Mouse (Mus musculus) kidney, postnatal 0 days (tissue): Measurements from ENCODE around the gene Fbrsl1. TPM values are rescaled to one million over a fixed set of nuclear protein-coding genes. Genes with fewer than 3 reads are reported as not detected.
A peak's percentile ranks its signal among the peaks of the same experiment; 100 is the strongest.
"Not testable (repeated sequence)": the region's sequence is repeated elsewhere in the genome, so short reads cannot be mapped to it uniquely, and the experiment has no call there.

Experiments
- ATAC-seq: fragments of 200-750 bp; cut with Nextera tagmentation; replicated peaks from 2 replicates; pipeline ENCODE4 v1.8.0; 2017; ENCODE audit warnings: low read depth, moderate number of reproducible peaks, moderate TSS enrichment, moderate library complexity; ENCODE audit not compliant: low FRiP score
- DNase-seq: peaks from one replicate; pipeline ENCODE4 v3.0.0-alpha.2; 2016; ENCODE audit warnings: low spot score
- H3K27ac ChIP-seq: fragments of 300-500 bp; sonication (generic); 2 replicates; pipeline ENCODE4 v1.5.1; 2014; ENCODE audit warnings: mild to moderate bottlenecking
- H3K27me3 ChIP-seq: fragments of 300-500 bp; sonication (generic); 2 replicates; pipeline ENCODE4 v1.6.1; 2014; ENCODE audit warnings: low read length, mixed read lengths; ENCODE audit not compliant: insufficient read depth
- H3K36me3 ChIP-seq: fragments of 300-500 bp; sonication (generic); 2 replicates; pipeline ENCODE4 v1.6.1; 2014; ENCODE audit warnings: low read length, mixed read lengths; ENCODE audit not compliant: insufficient read depth
- H3K4me1 ChIP-seq: fragments of 300-500 bp; sonication (generic); replicated peaks from 2 replicates; pipeline ENCODE4 v1.6.1; 2014; ENCODE audit warnings: antibody characterized with exemption, low read length, mixed read lengths; ENCODE audit not compliant: insufficient read depth
- H3K4me2 ChIP-seq: fragments of 300-500 bp; sonication (generic); 2 replicates; pipeline ENCODE4 v1.6.1; 2014; ENCODE audit warnings: mild to moderate bottlenecking, low read length, moderate library complexity, mixed read lengths
- H3K4me3 ChIP-seq: fragments of 300-500 bp; sonication (generic); replicated peaks from 2 replicates; pipeline ENCODE4 v1.5.1; 2014; ENCODE audit warnings: low read depth, low read length
- H3K9ac ChIP-seq: fragments of 300-500 bp; sonication (generic); 2 replicates; pipeline ENCODE4 v1.6.1; 2014; ENCODE audit warnings: low read depth, low read length
- H3K9me3 ChIP-seq: fragments of 300-500 bp; sonication (generic); replicated peaks from 2 replicates; pipeline ENCODE4 v1.6.1; 2016; ENCODE audit warnings: low read length, inconsistent platforms, mixed read lengths
- CTCF ChIP-seq: IDR thresholded peaks from 2 replicates; pipeline ENCODE4 v1.5.1; 2016; ENCODE audit warnings: antibody characterized with exemption, low read depth, mild to moderate bottlenecking, moderate library complexity
- WGBS: fragments of 180-500 bp; shearing (Covaris S2); extraction: QIAGEN DNeasy Blood & Tissue Kit; methylation state at CpG from one replicate; pipeline ENCODE4 v1.1.7; 2014; 5-methylcytosine and 5-hydroxymethylcytosine counted together
- polyA plus RNA-seq: library from polyadenylated mRNA; unstranded; fragments of >200 nt; fragmentation: Nextera tagmentation; extraction: Ambion mirVana; gene quantifications from 2 replicates; pipeline ENCODE4 v1.2.1, GENCODE M21; 2015

Fbrsl1 gene
- polyA plus RNA-seq, 1 experiment from 2014 or later, result 14.0 TPM

GRCm38 (mm10) chr5:110442966-110443590, 5.2 kb downstream of the Fbrsl1 start:
- Histone ChIP-seq H3K27ac (no peak overlapping the region), H3K4me3 (no peak overlapping the region), H3K27me3 (no peaks in the 10 kb centered on the region), H3K4me2 (no peak overlapping the region), H3K9ac (no peak overlapping the region), H3K9me3 (no peaks in the 10 kb centered on the region), H3K36me3 (no peaks in the 10 kb centered on the region), H3K4me1 (peaks cover 18% of the 10 kb centered on the region)
- no peak for DNase-seq
- 89% methylated on average over 3 of the region's 3 CpGs for WGBS
- no peak for TF ChIP-seq CTCF
- no peak for ATAC-seq

GRCm38 (mm10) chr5:110439565-110440310, 8.6 kb downstream of the Fbrsl1 start:
- WGBS, result 83% methylated on average over 3 of the region's 3 CpGs
- ATAC-seq (no peak), DNase-seq (no peak)

GRCm38 (mm10) chr5:110438591-110438990, 9.7 kb downstream of the Fbrsl1 start:
- no peak overlapping the region for H3K4me2 ChIP-seq
- H3K27ac ChIP-seq, result no peak overlapping the region
- H3K27me3 ChIP-seq, result no peaks in the 10 kb centered on the region
- ATAC-seq (no peak), DNase-seq (no peak)
- no peak overlapping the region for H3K4me3 ChIP-seq
- H3K9me3 ChIP-seq, result no peaks in the 10 kb centered on the region
- no peak for TF ChIP-seq CTCF
- WGBS, result 78% methylated on average over 3 of the region's 3 CpGs
- no peak overlapping the region for H3K9ac ChIP-seq
- no peaks in the 10 kb centered on the region for H3K36me3 ChIP-seq
- 0 out of 2 replicates have a peak, but pooled peaks cover 8% of the 10 kb centered on the region for H3K4me1 ChIP-seq

More at GRCm38 (mm10) chr5:110439565-110440310, 8.6 kb downstream of the Fbrsl1 start:
- Histone ChIP-seq H3K4me2 (no peak overlapping the region), H3K4me1 (0 out of 2 replicates have a peak, but pooled peaks cover 8% of the 10 kb centered on the region), H3K9ac (no peak overlapping the region), H3K4me3 (no peak overlapping the region), H3K27me3 (no peaks in the 10 kb centered on the region), H3K36me3 (no peaks in the 10 kb centered on the region), H3K27ac (no peak overlapping the region), H3K9me3 (no peaks in the 10 kb centered on the region)
- no peak for TF ChIP-seq CTCF

- H3K27ac ChIP-seq, result no peak overlapping the region
- H3K36me3 ChIP-seq, result 0 out of 2 replicates have a peak, but pooled peaks cover 2% of the 10 kb centered on the region
- WGBS, result 53% methylated on average over 6 of the region's 6 CpGs
- ATAC-seq (no peak), DNase-seq (no peak)
- no peak overlapping the region for H3K9ac ChIP-seq
- H3K9me3 ChIP-seq, result no peaks in the 10 kb centered on the region
- H3K4me1 ChIP-seq, result 0 out of 2 replicates have a peak, but pooled peaks cover 8% of the 10 kb centered on the region
- H3K27me3 ChIP-seq, result no peaks in the 10 kb centered on the region
- H3K4me3 ChIP-seq, result no peak overlapping the region
- no peak for TF ChIP-seq CTCF
- H3K4me2 ChIP-seq, result no peak overlapping the region
These were observed 10.6 kb downstream of the Fbrsl1 start for GRCm38 (mm10) chr5:110437632-110438261.

- not testable (repeated sequence) for ATAC-seq, DNase-seq, H3K4me1 ChIP-seq, H3K27ac ChIP-seq, H3K9me3 ChIP-seq, H3K27me3 ChIP-seq, H3K9ac ChIP-seq, H3K4me3 ChIP-seq, H3K4me2 ChIP-seq
- H3K36me3 ChIP-seq, result peaks cover 16% of the 10 kb centered on the region; the same call in 1 of the 2 replicates
- 65% methylated on average over 5 of the region's 5 CpGs for WGBS
These were observed 12.1 kb downstream of the Fbrsl1 start for GRCm38 (mm10) chr5:110436166-110436565.

GRCm38 (mm10) chr5:110434816-110435215, 13.5 kb downstream of the Fbrsl1 start:
- no peaks in the 10 kb centered on the region for H3K27me3 ChIP-seq
- no peak overlapping the region for H3K4me2 ChIP-seq
- TF ChIP-seq CTCF, result peak; percentile 62
- no peak overlapping the region for H3K4me3 ChIP-seq
- no peak for ATAC-seq
- H3K4me1 ChIP-seq, result 0 out of 2 replicates have a peak, but pooled peaks cover 5% of the 10 kb centered on the region
- no peak overlapping the region for H3K27ac ChIP-seq
- H3K9me3 ChIP-seq, result no peaks in the 10 kb centered on the region
- peak; percentile 63 for DNase-seq
- peaks cover 26% of the 10 kb centered on the region; the same call in 1 of the 2 replicates for H3K36me3 ChIP-seq
- no peak overlapping the region for H3K9ac ChIP-seq
